In the genomic region with DNA sequence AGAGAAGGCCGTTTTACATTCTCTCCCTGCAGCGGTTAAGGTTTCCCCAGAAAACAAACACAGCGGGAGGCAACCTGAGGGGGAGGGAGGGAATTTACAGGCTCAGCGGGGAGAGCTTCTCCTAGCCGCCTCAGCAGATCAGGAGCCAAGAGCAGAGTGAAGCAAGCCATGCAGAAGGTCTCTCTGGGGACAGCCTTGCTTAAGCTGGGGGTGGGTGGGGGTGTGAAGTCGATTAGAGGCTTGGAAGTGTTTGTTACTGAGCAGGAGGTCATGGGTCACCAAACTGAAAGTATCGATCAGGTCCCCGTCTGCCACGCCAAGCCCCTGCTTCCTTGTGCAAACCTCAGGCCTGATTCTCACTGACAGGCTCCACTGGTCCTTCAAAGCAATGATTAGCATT, we compare ENCODE assay signal across 12 mouse cellular contexts. TPM values are rescaled to one million over a fixed set of nuclear protein-coding genes. Genes with fewer than 3 reads are reported as not detected.
DNase-seq lines count a peak whose midpoint lies in the region; ATAC-seq and TF ChIP-seq lines count a peak whose summit lies in the region.
"Had no signal": no experiment of that assay in that cellular context is flagged by ENCODE, and none has a peak within 500 bp of the region (broad histone marks: within the 10 kb centered on the region; RNA-seq: fewer than 3 reads in every experiment).

No protein-coding gene starts in this region.

- peaks cover 85% of the 10 kb centered on the region for H3K27me3 ChIP-seq in CH12.LX (replicated peaks)
- peaks cover 9% of the 10 kb centered on the region for H3K27me3 ChIP-seq in liver, embryonic 11.5 days (replicated peaks; ENCODE audit: control insufficient read depth, insufficient read depth, low read length)

- no peak for TF ChIP-seq CTCF in CH12.LX (conservative IDR thresholded peaks at IDR 0.05 in 1 of 2, IDR thresholded peaks at IDR 0.05 in 1 of 2; ENCODE audit: low read depth in 2 of 2, low read length in 2 of 2)

- H3K79me2 ChIP-seq in CH12.LX (replicated peaks; ENCODE audit: control insufficient read depth, extremely low read depth, insufficient read depth, poor library complexity, severe bottlenecking) = no peaks in the 10 kb centered on the region

- H3K27ac ChIP-seq in CH12.LX (ENCODE audit: insufficient read depth, low read depth) = no peak overlapping the region
- no peak overlapping the region for H3K27ac ChIP-seq in liver, embryonic 11.5 days (ENCODE audit: low read depth, low read length)
- H3K27ac ChIP-seq: embryonic facial prominence, embryonic 12.5 days; liver, embryonic 14.5 days had no signal

- H3K4me1 ChIP-seq in CH12.LX (ENCODE audit: control insufficient read depth in 1 of 2, insufficient read depth in 2 of 2) = no peaks in the 10 kb centered on the region
- H3K4me1 ChIP-seq in liver, embryonic 11.5 days (replicated peaks; ENCODE audit: control insufficient read depth, insufficient read depth, low read length) = no peaks in the 10 kb centered on the region
- H3K4me1 ChIP-seq: embryonic facial prominence, embryonic 12.5 days had no signal

- TF ChIP-seq POLR2A in CH12.LX (IDR thresholded peaks at IDR 0.05; ENCODE audit: low read depth, low read length) = no peak

- TF ChIP-seq EP300 in CH12.LX (IDR thresholded peaks at IDR 0.05; ENCODE audit: low read length) = no peak

- TF ChIP-seq RAD21 in CH12.LX (IDR thresholded peaks at IDR 0.05; ENCODE audit: low read depth, low read length) = no peak

- in situ Hi-C loops in CH12.LX (cut with MboI; ENCODE audit: low pct_ligation_motif_present, low pct_unique_long_range_greater_than_20kb, low sequenced_read_pairs) = no loop called here

- no peak overlapping the region for H3K9ac ChIP-seq in CH12.LX (ENCODE audit: insufficient read depth, low read depth)
- H3K9ac ChIP-seq in liver, embryonic 11.5 days (ENCODE audit: low read depth, low read length) = no peak overlapping the region
- H3K9ac ChIP-seq: embryonic facial prominence, embryonic 12.5 days; liver, embryonic 14.5 days had no signal

- ATAC-seq in liver, embryonic 11.5 days (replicated peaks; ENCODE audit: low FRiP score) = no peak

- peak; percentile 38 for DNase-seq in adrenal gland, postnatal 10 days
- DNase-seq in adrenal gland, postnatal 25 days = no peak
- no peak for DNase-seq in CH12.LX (ENCODE audit: extremely low read depth)
- DNase-seq in embryo, embryonic 11 days = peak; percentile 49
- peak; percentile 28 for DNase-seq in liver, embryonic 11.5 days (ENCODE audit: low spot score)
- DNase-seq in urinary bladder, postnatal 4 days (ENCODE audit: low spot score in 2 of 2) = no peak
- no peak for DNase-seq in left cerebral cortex, adult 9 months (ENCODE audit: low spot score in 2 of 2)
- DNase-seq in gastrocnemius, postnatal 10 days = no peak
- DNase-seq: kidney, adult 8-10 months; thymus, postnatal 4 days had no signal

- H3K4me2 ChIP-seq in CH12.LX (ENCODE audit: insufficient read depth, low read depth, poor library complexity, severe bottlenecking) = peak overlapping the region; percentile 40; the same call in 1 of the 2 replicates
- H3K4me2 ChIP-seq in liver, embryonic 11.5 days = no peak overlapping the region
- H3K4me2 ChIP-seq: embryonic facial prominence, embryonic 12.5 days had no signal

- H3K36me3 ChIP-seq in CH12.LX (replicated peaks in 1 of 2; ENCODE audit: control insufficient read depth in 1 of 2, insufficient read depth in 1 of 2, low read length in 1 of 2) = no peaks in the 10 kb centered on the region
- H3K36me3 ChIP-seq in liver, embryonic 11.5 days (ENCODE audit: control insufficient read depth, insufficient read depth, low read length) = no peaks in the 10 kb centered on the region
- H3K36me3 ChIP-seq: embryonic facial prominence, embryonic 12.5 days had no signal

- H3K9me3 ChIP-seq in CH12.LX (replicated peaks; ENCODE audit: low read length) = peaks cover 2% of the 10 kb centered on the region
- H3K9me3 ChIP-seq in liver, embryonic 11.5 days (ENCODE audit: control insufficient read depth, low read length) = no peaks in the 10 kb centered on the region
- H3K9me3 ChIP-seq: embryonic facial prominence, embryonic 12.5 days had no signal

- dilution Hi-C loops in CH12.LX (cut with MboI; ENCODE audit: extremely low pct_ligation_motif_present, extremely low pct_unique_long_range_greater_than_20kb, low sequenced_read_pairs) = no loop called here

- no peak overlapping the region for H3K4me3 ChIP-seq in CH12.LX (replicated peaks in 1 of 3; ENCODE audit: low read depth in 2 of 3, low read length in 2 of 3, poor library complexity in 1 of 3)
- no peak overlapping the region for H3K4me3 ChIP-seq in liver, embryonic 11.5 days (ENCODE audit: low read depth, low read length)
- H3K4me3 ChIP-seq: embryonic facial prominence, embryonic 12.5 days had no signal

- WGBS in liver, embryonic 11.5 days = 4% methylated on average over 9 of the region's 9 CpGs

TF ChIP-seq in CH12.LX, 34 proteins besides CTCF, POLR2A, EP300 and RAD21:
- no peak for TF ChIP-seq USF2 (conservative IDR thresholded peaks at IDR 0.05; ENCODE audit: low read depth, low read length)
- TF ChIP-seq SIN3A (IDR thresholded peaks at IDR 0.05; ENCODE audit: low read length) = no peak
- TF ChIP-seq NRF1 (IDR thresholded peaks at IDR 0.05; ENCODE audit: low read depth, low read length) = no peak
- no peak for TF ChIP-seq RCOR1 (conservative IDR thresholded peaks at IDR 0.05; ENCODE audit: low read depth, low read length)
- no peak for TF ChIP-seq USF1 (IDR thresholded peaks at IDR 0.05; ENCODE audit: low read depth, low read length)
- TF ChIP-seq TCF12 (IDR thresholded peaks at IDR 0.05; ENCODE audit: low read depth, low read length) = no peak

RNA-seq across cellular contexts. Expression of a gene that starts 58.7 kb away (rescaled TPM):
- 1 to 10 TPM; 4.0 to 7.2 TPM for total RNA-seq in adrenal gland, postnatal 10 days (2021)
- total RNA-seq in adrenal gland, postnatal 25 days (2021) = 2.3 and 5.2 TPM in 2 replicates
- not detected in 2 replicates for total RNA-seq in CH12.LX (2012; rRNA removed)
- total RNA-seq in CH12.LX (2014; rRNA removed) = not detected in 2 replicates
- polyA plus RNA-seq in CH12.LX (2012; ENCODE audit: insufficient read length, low read depth) = 0.04 TPM in 1 of 2 replicates, not detected in the other
- polyA plus RNA-seq in liver, embryonic 11.5 days (2014; fragmentation: Nextera tagmentation; extraction: Ambion mirVana) = 0.14 and 0.36 TPM in 2 replicates
- 1 to 10 TPM; 1.9 TPM for total RNA-seq in gastrocnemius, postnatal 10 days (2021)

Comparison
In these comparisons a context has a peak if more than half of its experiments do, and no peak if none do; other contexts are left out.
1. DNase-seq: peak in adrenal gland, postnatal 10 days (single experiment), embryo, embryonic 11 days (single experiment) and liver, embryonic 11.5 days (single experiment); none in adrenal gland, postnatal 25 days (single experiment), CH12.LX (single experiment), urinary bladder, postnatal 4 days (0 of 2), left cerebral cortex, adult 9 months (0 of 2) and gastrocnemius, postnatal 10 days (single experiment).